Mouse (Mus musculus): ENCODE data around the gene Gpr162.

DNA sequence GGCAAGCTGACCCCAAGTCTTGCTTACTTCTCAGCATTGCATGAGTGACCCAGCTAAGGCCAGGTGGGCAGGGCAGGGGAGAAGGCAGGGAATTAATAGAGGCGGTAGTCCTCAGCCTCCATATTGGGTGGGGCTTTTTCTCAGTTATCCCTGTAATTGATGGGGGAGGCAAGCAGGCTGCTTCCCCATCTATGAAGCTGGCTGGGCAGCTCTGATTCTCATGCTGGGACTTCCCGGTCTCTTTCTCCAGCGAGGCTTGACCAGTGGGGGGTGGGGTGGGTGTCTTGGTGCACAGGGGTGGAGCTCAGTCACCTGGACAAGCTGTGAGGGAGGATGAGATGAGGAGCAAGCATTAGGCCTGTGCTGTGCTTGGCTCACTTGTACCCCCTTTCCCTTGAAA, 2.0 kb downstream of the Gpr162 start:
- no peak for TF ChIP-seq CTCF (IDR thresholded peaks at IDR 0.05)
- TF ChIP-seq EP300 (IDR thresholded peaks at IDR 0.05): no peak

Data from lung, postnatal 0 days (tissue).